Mouse (Mus musculus): ENCODE data around the gene Sucla2.

DNA sequence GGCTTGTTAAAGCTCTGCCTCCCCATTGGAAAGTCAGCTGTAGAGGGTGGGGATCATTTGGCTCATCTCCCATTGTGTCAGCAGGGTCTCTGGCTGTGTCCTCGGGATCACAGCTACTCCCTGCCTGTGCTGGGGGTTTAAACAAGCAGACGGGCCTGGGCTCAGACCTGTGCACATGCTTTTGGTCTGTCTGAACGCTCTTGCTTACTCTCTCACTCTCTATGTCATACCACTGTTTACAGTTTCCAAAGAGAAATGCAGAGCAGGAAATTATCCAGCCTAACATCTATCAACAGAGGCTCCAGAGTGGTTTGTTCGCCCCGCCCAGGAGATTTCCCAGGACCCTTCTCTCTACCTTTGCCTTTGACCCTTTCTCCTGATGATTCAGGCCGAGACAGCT, 23.4 kb upstream of the Sucla2 start:
- TF ChIP-seq POLR2A (IDR thresholded peaks at IDR 0.05; ENCODE audit: borderline replicate concordance, low read depth, low read length) = no peak
- TF ChIP-seq CTCF (IDR thresholded peaks at IDR 0.05; ENCODE audit: low read depth, low read length) = no peak

Measured in bone marrow macrophage, adult 2 months (primary cell).